Mouse (Mus musculus) retina, postnatal 7 days (tissue): ENCODE results near the gene Xylt1.

ENCODE experiments used
- DNase-seq: peaks from one replicate; pipeline ENCODE4 v3.0.0-alpha.2; 2012; ENCODE audit warnings: low read depth, low spot score

Xylt1 gene

GRCm38 (mm10) chr7:117612788-117613473 lies 232.2 kb downstream of the Xylt1 start:
- no peak for DNase-seq

GRCm38 (mm10) chr7:117613796-117614195 lies 233.0 kb downstream of the Xylt1 start:
- no peak for DNase-seq

GRCm38 (mm10) chr7:117614346-117614745 lies 233.6 kb downstream of the Xylt1 start:
- no peak for DNase-seq

GRCm38 (mm10) chr7:117614851-117615250 lies 234.1 kb downstream of the Xylt1 start:
- DNase-seq = no peak

- DNase-seq = no peak
Observed at GRCm38 (mm10) chr7:117616277-117616676, 235.5 kb downstream of the Xylt1 start.

DNA sequence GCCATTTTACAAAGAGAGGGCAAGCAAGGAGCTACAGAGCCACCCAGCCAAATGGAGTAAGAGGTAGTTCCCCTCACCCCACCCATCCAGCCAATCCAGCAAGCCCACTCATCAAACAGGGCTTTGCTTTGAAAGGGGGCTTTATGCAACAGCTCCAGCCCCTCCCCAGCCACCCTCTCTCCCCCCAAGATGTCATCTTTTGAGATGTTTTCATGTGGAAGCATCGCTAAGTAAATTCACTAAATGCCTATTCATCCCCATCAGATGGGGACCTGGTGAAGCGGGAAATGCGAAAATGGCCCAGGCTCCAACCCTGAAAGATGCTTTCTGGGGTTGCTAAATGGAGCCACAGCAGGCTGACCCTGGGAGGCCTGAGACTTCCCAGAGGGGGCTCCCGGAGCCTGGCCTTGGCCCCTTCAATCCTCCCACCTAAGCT lies 238.0 kb downstream of the Xylt1 start:
- DNase-seq = no peak

GRCm38 (mm10) chr7:117621566-117621965 lies 240.8 kb downstream of the Xylt1 start:
- DNase-seq = no peak

GRCm38 (mm10) chr7:117622769-117623168 lies 242.0 kb downstream of the Xylt1 start:
- no peak for DNase-seq

DNA sequence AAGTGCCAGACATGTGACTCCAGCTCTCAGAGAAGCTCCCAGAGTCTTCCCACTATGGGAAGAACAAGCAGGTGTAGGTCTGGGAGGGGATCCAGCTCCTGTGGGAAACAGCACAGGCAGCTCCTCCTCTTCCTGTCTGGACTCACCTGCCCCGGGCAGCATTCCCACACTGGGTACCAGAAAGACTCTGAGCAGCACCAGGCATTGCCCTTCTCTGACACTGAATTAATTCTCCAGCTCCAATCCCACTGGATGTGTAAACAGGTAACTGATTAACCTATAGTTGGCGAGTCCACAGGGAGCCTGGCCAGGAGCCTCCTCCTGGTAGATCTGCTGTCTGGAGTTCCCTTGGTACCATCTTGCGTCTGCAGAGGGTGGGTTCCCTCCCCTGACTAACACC lies 248.0 kb downstream of the Xylt1 start:
- DNase-seq = no peak

DNA sequence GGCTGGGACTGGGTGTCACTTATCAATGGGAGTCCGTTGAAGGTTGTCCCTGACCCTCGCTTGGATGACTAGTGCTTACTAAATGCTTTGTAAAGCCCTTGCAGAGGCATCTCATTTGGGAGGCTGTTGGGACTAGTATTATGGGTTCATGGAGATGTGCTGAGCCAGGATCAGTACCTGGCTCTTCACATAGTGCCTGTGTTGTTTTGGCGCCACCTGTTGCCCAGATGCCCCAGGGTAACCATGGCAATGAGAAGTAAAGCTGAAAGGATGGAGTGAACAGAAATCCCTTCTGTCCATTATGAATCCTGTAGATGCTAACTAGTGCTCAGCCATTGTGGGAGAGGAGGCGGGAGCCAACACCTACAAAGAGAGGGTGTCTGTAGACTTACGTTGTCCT lies 249.9 kb downstream of the Xylt1 start:
- DNase-seq = no peak

GRCm38 (mm10) chr7:117635584-117635983 lies 254.8 kb downstream of the Xylt1 start:
- no peak for DNase-seq

DNA sequence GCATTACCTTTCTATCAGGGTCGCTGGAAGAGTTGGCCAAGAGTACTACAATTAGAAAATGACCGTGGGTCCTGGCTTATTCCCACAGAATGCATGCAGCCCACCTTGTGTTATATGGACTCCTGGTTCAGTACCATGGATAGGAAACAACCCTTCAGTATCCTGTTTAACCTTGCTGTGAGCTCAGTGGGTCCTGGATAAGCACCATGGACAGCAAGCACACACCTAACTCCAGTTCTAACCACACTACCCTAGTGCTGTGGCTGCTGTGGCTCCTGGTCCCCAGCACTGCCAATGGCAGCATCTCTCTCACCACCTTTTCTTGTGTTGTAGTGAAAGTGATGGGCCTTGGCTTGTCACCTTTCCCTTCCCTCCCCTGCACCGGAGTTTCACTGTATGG lies 255.9 kb downstream of the Xylt1 start:
- no peak for DNase-seq

- no peak for DNase-seq
Observed at GRCm38 (mm10) chr7:117637997-117638396, 257.2 kb downstream of the Xylt1 start.

DNA sequence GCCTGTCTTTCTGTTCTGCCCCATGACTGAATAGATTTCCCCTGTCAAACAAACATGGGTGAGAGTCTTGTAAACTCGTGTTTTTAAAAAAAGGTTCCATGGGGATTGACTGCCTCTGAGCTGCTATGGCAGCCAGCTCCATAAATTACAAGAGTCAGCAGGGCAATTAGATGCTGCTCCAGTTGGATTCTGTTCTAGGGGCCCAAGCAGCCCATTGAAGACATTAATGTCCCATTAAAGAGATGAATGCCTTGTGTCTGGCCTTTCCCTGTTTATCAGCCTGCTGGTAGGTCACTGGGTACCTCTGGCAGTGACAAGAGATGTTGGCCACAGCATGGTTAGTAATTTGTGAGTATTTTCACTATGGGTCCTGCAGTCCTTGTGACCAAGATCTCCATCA lies 271.9 kb downstream of the Xylt1 start:
- DNase-seq = no peak

GRCm38 (mm10) chr7:117655732-117656131 lies 275.0 kb downstream of the Xylt1 start:
- DNase-seq = no peak

DNA sequence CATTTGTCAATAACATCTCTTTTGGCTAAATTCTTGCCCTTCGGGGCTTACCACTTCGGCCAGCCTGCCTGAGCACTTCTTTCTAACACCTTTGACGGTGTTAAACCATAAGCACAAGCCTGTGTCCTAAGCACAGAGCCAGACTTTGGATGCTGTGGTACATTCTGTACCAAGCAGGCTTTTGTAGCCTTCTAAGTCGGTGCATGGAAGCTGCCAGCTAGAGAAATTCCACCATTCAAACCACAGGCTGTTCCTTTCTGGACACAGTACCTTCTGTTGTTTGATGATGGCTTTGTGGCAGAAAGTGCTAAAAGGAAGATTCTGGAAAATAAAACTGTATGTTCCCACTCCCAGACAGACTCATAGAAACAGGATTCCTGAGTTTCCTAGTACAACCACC lies 277.4 kb downstream of the Xylt1 start:
- no peak for DNase-seq

DNA sequence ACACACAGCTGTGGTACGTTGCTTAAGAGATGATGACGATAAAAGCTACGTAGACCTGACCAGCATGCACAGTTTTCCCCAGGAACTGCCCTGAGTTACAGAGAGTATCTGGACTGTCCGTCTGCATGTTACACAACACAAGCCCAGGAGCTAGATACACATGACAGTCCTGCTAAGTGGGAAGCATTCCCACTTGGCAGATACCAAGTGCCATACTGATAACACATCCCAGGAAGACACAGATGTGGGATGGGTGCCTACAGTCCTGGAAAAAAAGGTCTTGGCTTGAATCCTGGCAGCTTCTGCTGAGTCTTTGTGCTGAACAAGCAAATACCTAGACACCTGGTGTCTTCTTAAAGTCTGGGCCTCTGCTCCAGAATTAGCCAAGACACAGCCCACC lies 278.0 kb downstream of the Xylt1 start:
- DNase-seq = no peak

- no peak for DNase-seq
Observed at GRCm38 (mm10) chr7:117667286-117667685, 286.5 kb downstream of the Xylt1 start.

DNA sequence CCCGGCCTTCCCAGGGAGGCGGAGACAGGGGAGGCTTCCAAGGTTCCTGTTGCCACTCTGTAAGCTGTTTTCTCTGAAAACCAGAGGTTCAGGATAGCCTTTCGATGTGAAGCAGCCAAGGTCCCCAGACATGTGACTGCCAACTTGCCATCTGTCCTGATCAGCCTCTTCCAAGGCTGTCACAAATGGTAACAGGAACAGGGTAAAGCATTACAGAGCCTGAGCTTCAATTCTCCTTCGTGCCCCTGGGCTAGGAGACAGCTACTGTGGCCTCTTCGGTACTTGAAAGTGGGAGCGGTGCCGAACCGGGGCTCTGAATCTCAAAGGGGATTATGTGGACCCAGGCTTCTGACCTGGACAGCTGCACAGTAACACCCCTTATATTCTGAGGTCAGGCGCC lies 287.4 kb downstream of the Xylt1 start:
- no peak for DNase-seq

GRCm38 (mm10) chr7:117672121-117672591 lies 291.4 kb downstream of the Xylt1 start:
- no peak for DNase-seq

DNA sequence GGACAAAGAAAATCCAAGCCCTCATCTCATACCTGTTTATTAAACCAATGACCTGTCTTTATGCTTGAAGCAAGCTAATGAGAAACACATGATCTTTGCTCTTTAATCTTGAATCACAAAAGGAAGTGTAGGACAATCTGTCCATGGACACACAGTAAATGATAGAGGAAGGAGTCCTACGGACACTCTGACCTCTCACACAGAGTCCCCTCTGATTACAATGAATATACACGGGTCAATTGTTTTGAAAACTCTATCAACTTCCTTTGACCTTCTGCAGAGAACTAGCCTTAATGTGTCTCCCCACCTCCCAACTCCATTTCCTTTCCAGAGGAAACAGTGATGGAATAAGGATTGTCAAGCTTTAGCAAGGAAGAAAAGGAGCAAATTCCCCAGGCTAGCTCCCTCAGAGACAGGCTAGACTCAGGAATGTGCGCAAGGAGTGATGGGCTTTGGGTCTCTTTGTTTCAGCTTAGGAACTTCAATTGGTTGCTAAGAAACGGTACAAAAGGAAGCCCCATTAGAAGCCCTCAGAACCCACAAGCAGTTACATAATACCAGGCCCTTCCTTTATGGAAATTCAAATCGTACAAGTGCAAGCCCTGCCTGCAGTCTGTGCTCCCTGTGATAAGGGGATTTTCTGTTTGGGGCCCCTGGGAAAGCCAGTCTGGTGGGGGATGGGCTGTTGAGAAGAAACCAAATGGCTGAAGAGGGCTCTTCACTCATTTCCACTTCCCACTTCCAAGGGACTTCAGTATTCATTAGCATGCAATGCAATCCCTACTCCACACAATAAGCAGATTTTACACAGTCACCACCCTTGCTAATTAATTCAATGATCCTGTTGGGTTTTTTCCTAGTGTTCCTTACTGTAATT lies 305.6 kb downstream of the Xylt1 start:
- no peak for DNase-seq

- no peak for DNase-seq
Observed at GRCm38 (mm10) chr7:117686997-117687302, 306.2 kb downstream of the Xylt1 start.

- DNase-seq = no peak
Observed at GRCm38 (mm10) chr7:117695612-117696011, 314.8 kb downstream of the Xylt1 start.
